ENCODE assay signal across 15 mouse cellular contexts in genomic region chr4:95152431-95153115, GRCm38 (mm10).
"Had no signal": no experiment of that assay in that cellular context is flagged by ENCODE, and none has a peak within 500 bp of the region (broad histone marks: within the 10 kb centered on the region; RNA-seq: fewer than 3 reads in every experiment).

No protein-coding gene starts in this region.

- H3K27me3 ChIP-seq: kidney, embryonic 15.5 days; liver, embryonic 12.5 days; midbrain, embryonic 15.5 days; neural tube, embryonic 12.5 days; stomach, embryonic 15.5 days had no signal

- ATAC-seq: liver, embryonic 12.5 days; liver, postnatal 0 days had no signal

- H3K27ac ChIP-seq: left cerebral cortex, adult 2 months; macrophage; midbrain, embryonic 15.5 days; neural tube, embryonic 12.5 days had no signal

- H3K4me2 ChIP-seq: kidney, embryonic 15.5 days; midbrain, embryonic 11.5 days; midbrain, embryonic 15.5 days; neural tube, embryonic 12.5 days; stomach, embryonic 15.5 days had no signal

- H3K9me3 ChIP-seq: kidney, embryonic 15.5 days; limb, embryonic 10.5 days; liver, embryonic 12.5 days; megakaryocyte, embryonic 14.5 days; midbrain, embryonic 15.5 days; neural tube, embryonic 12.5 days; stomach, embryonic 15.5 days had no signal

- DNase-seq: kidney, adult 11 months; liver, postnatal 0 days; right cerebral cortex, postnatal 4 days; thymus, adult 2 months; thymus, postnatal 25 days had no signal

- H3K4me3 ChIP-seq: kidney, embryonic 15.5 days; left cerebral cortex, adult 2 months; limb, embryonic 10.5 days; liver, embryonic 12.5 days; megakaryocyte, embryonic 14.5 days; midbrain, embryonic 15.5 days; neural tube, embryonic 12.5 days; stomach, embryonic 15.5 days had no signal

- H3K9ac ChIP-seq: kidney, embryonic 15.5 days; liver, postnatal 0 days; midbrain, embryonic 15.5 days; neural tube, embryonic 12.5 days; stomach, embryonic 15.5 days had no signal

- H3K36me3 ChIP-seq: kidney, embryonic 15.5 days; limb, embryonic 10.5 days; liver, embryonic 12.5 days; midbrain, embryonic 15.5 days; neural tube, embryonic 12.5 days; stomach, embryonic 15.5 days had no signal
